9 mouse cellular contexts compared by ENCODE assay signal in genomic region chr11:115717660-115718390, GRCm38 (mm10). TPM values are rescaled to one million over a fixed set of nuclear protein-coding genes. Genes with fewer than 3 reads are reported as not detected.
A peak's percentile ranks its signal among the peaks of the same experiment; 100 is the strongest.
DNase-seq lines count a peak whose midpoint lies in the region; ATAC-seq and TF ChIP-seq lines count a peak whose summit lies in the region.
"Had no signal": no experiment of that assay in that cellular context is flagged by ENCODE, and none has a peak within 500 bp of the region (broad histone marks: within the 10 kb centered on the region; RNA-seq: fewer than 3 reads in every experiment).

No protein-coding gene starts in this region.

- no peak overlapping the region for H3K27ac ChIP-seq in kidney, embryonic 16.5 days (ENCODE audit: low read length)
- peak overlapping the region; percentile 69 for H3K27ac ChIP-seq in liver, embryonic 12.5 days
- no peak overlapping the region for H3K27ac ChIP-seq in embryonic facial prominence, embryonic 10.5 days (replicated peaks)
- H3K27ac ChIP-seq in forebrain, embryonic 15.5 days (replicated peaks) = no peak overlapping the region

- H3K4me1 ChIP-seq in kidney, embryonic 16.5 days (ENCODE audit: insufficient read depth, low read length) = 0 out of 2 replicates have a peak, but pooled peaks cover 2% of the 10 kb centered on the region
- H3K4me1 ChIP-seq in liver, embryonic 12.5 days = peaks cover 42% of the 10 kb centered on the region
- H3K4me1 ChIP-seq in embryonic facial prominence, embryonic 10.5 days = peaks cover 2% of the 10 kb centered on the region; the same call in 1 of the 2 replicates
- no peaks in the 10 kb centered on the region for H3K4me1 ChIP-seq in forebrain, embryonic 15.5 days

- no peak for ATAC-seq in kidney, embryonic 16.5 days (ENCODE audit: low FRiP score, low TSS enrichment)
- no peak for ATAC-seq in Patski
- ATAC-seq in liver, embryonic 12.5 days = peak; percentile 86
- ATAC-seq in forebrain, embryonic 15.5 days (replicated peaks) = no peak

- DNase-seq in kidney, adult 18-20 months = peak; percentile 32
- no peak for DNase-seq in Patski (ENCODE audit: low read depth, low spot score)
- peak; percentile 44 to 77 for DNase-seq in spleen, postnatal 10 days (ENCODE audit: low spot score in 2 of 2)
- DNase-seq in embryonic facial prominence, embryonic 10.5 days (ENCODE audit: low spot score) = no peak
- no peak for DNase-seq in frontal cortex, postnatal 36 days (ENCODE audit: low spot score in 2 of 2)

- in situ Hi-C loops in Patski (cut with MboI; ENCODE audit: low pct_unique_long_range_greater_than_20kb) = loop anchor here (5.0 kb wide), 2 partner anchors 139 to 161 kb away; partner anchors contain the start of gene Myo15b

- peak; percentile 74 for TF ChIP-seq CTCF in Patski (IDR thresholded peaks at IDR 0.05)

- 51% methylated on average over 8 of the region's 8 CpGs for WGBS in kidney, embryonic 16.5 days
- 20% methylated on average over 8 of the region's 8 CpGs for WGBS in liver, embryonic 12.5 days (ENCODE audit: insufficient replicate concordance)
- WGBS in embryonic facial prominence, embryonic 10.5 days = 58% methylated on average over 8 of the region's 8 CpGs
- WGBS in forebrain, embryonic 15.5 days = 54% methylated on average over 8 of the region's 8 CpGs

- CTCF ChIA-PET in Patski (lab: Charles Lee) = interaction anchor here (2.8 kb wide), 1 partner anchor 86 kb away, joined by 8 read pairs; no protein-coding TSS in a partner anchor

- H3K4me3 ChIP-seq in kidney, embryonic 16.5 days (ENCODE audit: low read length) = no peak overlapping the region
- H3K4me3 ChIP-seq in liver, embryonic 12.5 days = no peak overlapping the region
- H3K4me3 ChIP-seq in embryonic facial prominence, embryonic 10.5 days = no peak overlapping the region
- H3K4me3 ChIP-seq in forebrain, embryonic 15.5 days = no peak overlapping the region
- H3K4me3 ChIP-seq: myocyte had no signal

- POLR2A ChIA-PET in Patski (lab: Charles Lee) = no interaction called here

- H3K36me3 ChIP-seq in kidney, embryonic 16.5 days (ENCODE audit: insufficient read depth, low read length) = no peaks in the 10 kb centered on the region
- H3K36me3 ChIP-seq in liver, embryonic 12.5 days = no peaks in the 10 kb centered on the region
- H3K36me3 ChIP-seq in embryonic facial prominence, embryonic 10.5 days (replicated peaks) = no peaks in the 10 kb centered on the region
- no peaks in the 10 kb centered on the region for H3K36me3 ChIP-seq in forebrain, embryonic 15.5 days

- no peaks in the 10 kb centered on the region for H3K9me3 ChIP-seq in kidney, embryonic 16.5 days (ENCODE audit: low read length)
- H3K9me3 ChIP-seq in liver, embryonic 12.5 days (replicated peaks) = no peaks in the 10 kb centered on the region
- H3K9me3 ChIP-seq in embryonic facial prominence, embryonic 10.5 days = no peaks in the 10 kb centered on the region
- H3K9me3 ChIP-seq in forebrain, embryonic 15.5 days = no peaks in the 10 kb centered on the region

- no peak overlapping the region for H3K4me2 ChIP-seq in kidney, embryonic 16.5 days (replicated peaks; ENCODE audit: low read depth, low read length)
- H3K4me2 ChIP-seq in liver, embryonic 12.5 days = peak overlapping the region; percentile 29
- no peak overlapping the region for H3K4me2 ChIP-seq in forebrain, embryonic 15.5 days (replicated peaks)

- H3K9ac ChIP-seq in kidney, embryonic 16.5 days (replicated peaks; ENCODE audit: low read length) = no peak overlapping the region
- no peak overlapping the region for H3K9ac ChIP-seq in liver, embryonic 12.5 days
- no peak overlapping the region for H3K9ac ChIP-seq in forebrain, embryonic 15.5 days (replicated peaks)

- H3K27me3 ChIP-seq in kidney, embryonic 16.5 days (ENCODE audit: insufficient read depth, low read length) = no peaks in the 10 kb centered on the region
- H3K27me3 ChIP-seq in Patski = no peaks in the 10 kb centered on the region
- H3K27me3 ChIP-seq in liver, embryonic 12.5 days (replicated peaks) = no peaks in the 10 kb centered on the region
- H3K27me3 ChIP-seq in embryonic facial prominence, embryonic 10.5 days (replicated peaks; ENCODE audit: low read depth, poor library complexity, severe bottlenecking) = no peaks in the 10 kb centered on the region
- H3K27me3 ChIP-seq in forebrain, embryonic 15.5 days = no peaks in the 10 kb centered on the region

RNA-seq across cellular contexts. Expression of gene Grb2, which starts 9.4 kb away (rescaled TPM):
- polyA plus RNA-seq in kidney, embryonic 16.5 days (2015; fragmentation: Nextera tagmentation; extraction: Ambion mirVana) = 86.5 and 87.0 TPM in 2 replicates
- 99.5 TPM for polyA plus RNA-seq in Patski (2021)
- 78.6 and 89.6 TPM in 2 replicates for polyA plus RNA-seq in liver, embryonic 12.5 days (2016; fragmentation: Nextera tagmentation; extraction: Ambion mirVana)
- 73.5 and 76.0 TPM in 2 replicates for polyA plus RNA-seq in embryonic facial prominence, embryonic 10.5 days (2016; fragmentation: Nextera tagmentation; extraction: Ambion mirVana)
- 180 and 199 TPM in 2 replicates for polyA plus RNA-seq in forebrain, embryonic 15.5 days (2015; fragmentation: Nextera tagmentation; extraction: Ambion mirVana)

RNA-seq across cellular contexts. Expression of gene Tmem94, which starts 47.4 kb away (rescaled TPM):
- polyA plus RNA-seq in kidney, embryonic 16.5 days (2015; fragmentation: Nextera tagmentation; extraction: Ambion mirVana) = 33.4 and 34.5 TPM in 2 replicates
- 44.3 TPM for polyA plus RNA-seq in Patski (2021)
- 16.9 and 17.0 TPM in 2 replicates for polyA plus RNA-seq in liver, embryonic 12.5 days (2016; fragmentation: Nextera tagmentation; extraction: Ambion mirVana)
- polyA plus RNA-seq in embryonic facial prominence, embryonic 10.5 days (2016; fragmentation: Nextera tagmentation; extraction: Ambion mirVana) = 34.6 and 38.9 TPM in 2 replicates
- 27.6 and 29.8 TPM in 2 replicates for polyA plus RNA-seq in forebrain, embryonic 15.5 days (2015; fragmentation: Nextera tagmentation; extraction: Ambion mirVana)

Comparison
In these comparisons a context has a peak if more than half of its experiments do, and no peak if none do; other contexts are left out.
1. DNase-seq: peak in kidney, adult 18-20 months (single experiment) and spleen, postnatal 10 days (2 of 2); none in Patski (single experiment), embryonic facial prominence, embryonic 10.5 days (single experiment) and frontal cortex, postnatal 36 days (0 of 2).